Mouse (Mus musculus): Measurements from ENCODE around the gene Gm21190. TPM values are rescaled to one million over a fixed set of nuclear protein-coding genes. Genes with fewer than 3 reads are reported as not detected.
A peak's percentile ranks its signal among the peaks of the same experiment; 100 is the strongest.
"Not testable (repeated sequence)": the region's sequence is repeated elsewhere in the genome, so short reads cannot be mapped to it uniquely, and the experiment has no call there.

The Gm21190 gene
- polyA plus RNA-seq, 1 experiment from 2014 or later = not detected

GRCm38 (mm10) chr5:15522028-15522427 is 7.0 kb downstream of the Gm21190 start:
- not testable (repeated sequence) for H3K36me3 ChIP-seq (ENCODE audit: control insufficient read depth, insufficient read depth, low read length); ATAC-seq; H3K9me3 ChIP-seq (replicated peaks; ENCODE audit: control insufficient read depth, low read length, poor library complexity, severe bottlenecking); H3K4me1 ChIP-seq (ENCODE audit: control insufficient read depth, insufficient read depth, low read length); H3K27ac ChIP-seq (ENCODE audit: low read length); H3K27me3 ChIP-seq (ENCODE audit: control insufficient read depth, insufficient read depth, low read depth, low read length); H3K4me2 ChIP-seq (ENCODE audit: low read length); H3K9ac ChIP-seq (ENCODE audit: low read depth, low read length); H3K4me3 ChIP-seq (ENCODE audit: low read depth, low read length)
- WGBS = 26% methylated on average over 2 of the region's 2 CpGs

- H3K4me3 ChIP-seq (ENCODE audit: low read depth, low read length); H3K9me3 ChIP-seq (replicated peaks; ENCODE audit: control insufficient read depth, low read length, poor library complexity, severe bottlenecking); ATAC-seq; H3K4me1 ChIP-seq (ENCODE audit: control insufficient read depth, insufficient read depth, low read length); H3K9ac ChIP-seq (ENCODE audit: low read depth, low read length); H3K36me3 ChIP-seq (ENCODE audit: control insufficient read depth, insufficient read depth, low read length); H3K27ac ChIP-seq (ENCODE audit: low read length); H3K27me3 ChIP-seq (ENCODE audit: control insufficient read depth, insufficient read depth, low read depth, low read length); H3K4me2 ChIP-seq (ENCODE audit: low read length): not testable (repeated sequence)
- 25% methylated on average over 5 of the region's 5 CpGs for WGBS
Measured at GRCm38 (mm10) chr5:15520418-15520817, 8.6 kb downstream of the Gm21190 start.

GRCm38 (mm10) chr5:15517150-15517549 is 11.9 kb downstream of the Gm21190 start:
- ATAC-seq; H3K9ac ChIP-seq (ENCODE audit: low read depth, low read length); H3K4me2 ChIP-seq (ENCODE audit: low read length); H3K4me3 ChIP-seq (ENCODE audit: low read depth, low read length); H3K36me3 ChIP-seq (ENCODE audit: control insufficient read depth, insufficient read depth, low read length); H3K27me3 ChIP-seq (ENCODE audit: control insufficient read depth, insufficient read depth, low read depth, low read length); H3K4me1 ChIP-seq (ENCODE audit: control insufficient read depth, insufficient read depth, low read length); H3K27ac ChIP-seq (ENCODE audit: low read length); H3K9me3 ChIP-seq (replicated peaks; ENCODE audit: control insufficient read depth, low read length, poor library complexity, severe bottlenecking): not testable (repeated sequence)
- 77% methylated on average over 2 of the region's 2 CpGs for WGBS

- H3K9ac ChIP-seq (ENCODE audit: low read depth, low read length); H3K36me3 ChIP-seq (ENCODE audit: control insufficient read depth, insufficient read depth, low read length); H3K27me3 ChIP-seq (ENCODE audit: control insufficient read depth, insufficient read depth, low read depth, low read length); ATAC-seq; H3K4me2 ChIP-seq (ENCODE audit: low read length); H3K4me3 ChIP-seq (ENCODE audit: low read depth, low read length); H3K27ac ChIP-seq (ENCODE audit: low read length); H3K4me1 ChIP-seq (ENCODE audit: control insufficient read depth, insufficient read depth, low read length): not testable (repeated sequence)
- 63% methylated on average over 3 of the region's 3 CpGs for WGBS
- H3K9me3 ChIP-seq (replicated peaks; ENCODE audit: control insufficient read depth, low read length, poor library complexity, severe bottlenecking) = peaks cover 23% of the 10 kb centered on the region
Measured at GRCm38 (mm10) chr5:15512236-15512635, 16.8 kb downstream of the Gm21190 start.

GRCm38 (mm10) chr5:15509911-15510310 is 19.1 kb downstream of the Gm21190 start:
- H3K9me3 ChIP-seq (replicated peaks; ENCODE audit: control insufficient read depth, low read length, poor library complexity, severe bottlenecking) = peaks cover 23% of the 10 kb centered on the region
- not testable (repeated sequence) for H3K4me3 ChIP-seq (ENCODE audit: low read depth, low read length); H3K4me1 ChIP-seq (ENCODE audit: control insufficient read depth, insufficient read depth, low read length); H3K4me2 ChIP-seq (ENCODE audit: low read length); H3K36me3 ChIP-seq (ENCODE audit: control insufficient read depth, insufficient read depth, low read length); ATAC-seq; H3K27ac ChIP-seq (ENCODE audit: low read length); H3K9ac ChIP-seq (ENCODE audit: low read depth, low read length); H3K27me3 ChIP-seq (ENCODE audit: control insufficient read depth, insufficient read depth, low read depth, low read length)
- WGBS = 82% methylated on average over 1 of the region's 1 CpGs

- H3K9me3 ChIP-seq (replicated peaks; ENCODE audit: control insufficient read depth, low read length, poor library complexity, severe bottlenecking) = peaks cover 23% of the 10 kb centered on the region
- H3K27me3 ChIP-seq (ENCODE audit: control insufficient read depth, insufficient read depth, low read depth, low read length); ATAC-seq; H3K4me2 ChIP-seq (ENCODE audit: low read length); H3K9ac ChIP-seq (ENCODE audit: low read depth, low read length); H3K27ac ChIP-seq (ENCODE audit: low read length); H3K36me3 ChIP-seq (ENCODE audit: control insufficient read depth, insufficient read depth, low read length); H3K4me3 ChIP-seq (ENCODE audit: low read depth, low read length); H3K4me1 ChIP-seq (ENCODE audit: control insufficient read depth, insufficient read depth, low read length): not testable (repeated sequence)
- 69% methylated on average over 6 of the region's 6 CpGs for WGBS
Measured at GRCm38 (mm10) chr5:15508460-15509451, 20.3 kb downstream of the Gm21190 start.

GRCm38 (mm10) chr5:15507757-15508459 is 21.1 kb downstream of the Gm21190 start:
- ATAC-seq = peak; percentile 72
- H3K9me3 ChIP-seq (replicated peaks; ENCODE audit: control insufficient read depth, low read length, poor library complexity, severe bottlenecking) = peaks cover 23% of the 10 kb centered on the region

GRCm38 (mm10) chr5:15507309-15507619 is 21.8 kb downstream of the Gm21190 start:
- H3K4me1 ChIP-seq (ENCODE audit: control insufficient read depth, insufficient read depth, low read length) = no peaks in the 10 kb centered on the region
- no peak overlapping the region for H3K27ac ChIP-seq (ENCODE audit: low read length)
- H3K9me3 ChIP-seq (replicated peaks; ENCODE audit: control insufficient read depth, low read length, poor library complexity, severe bottlenecking) = peaks cover 21% of the 10 kb centered on the region
- ATAC-seq = peak; percentile 62
- H3K4me3 ChIP-seq (ENCODE audit: low read depth, low read length) = no peak overlapping the region
- no peaks in the 10 kb centered on the region for H3K27me3 ChIP-seq (ENCODE audit: control insufficient read depth, insufficient read depth, low read depth, low read length)
- no peak overlapping the region for H3K9ac ChIP-seq (ENCODE audit: low read depth, low read length)
- no peaks in the 10 kb centered on the region for H3K36me3 ChIP-seq (ENCODE audit: control insufficient read depth, insufficient read depth, low read length)
- H3K4me2 ChIP-seq (ENCODE audit: low read length) = no peak overlapping the region
- 72% methylated on average over 3 of the region's 3 CpGs for WGBS

More at GRCm38 (mm10) chr5:15507757-15508459, 21.1 kb downstream of the Gm21190 start:
- not testable (repeated sequence) for H3K27me3 ChIP-seq (ENCODE audit: control insufficient read depth, insufficient read depth, low read depth, low read length); H3K27ac ChIP-seq (ENCODE audit: low read length); H3K4me2 ChIP-seq (ENCODE audit: low read length); H3K36me3 ChIP-seq (ENCODE audit: control insufficient read depth, insufficient read depth, low read length); H3K4me1 ChIP-seq (ENCODE audit: control insufficient read depth, insufficient read depth, low read length); H3K4me3 ChIP-seq (ENCODE audit: low read depth, low read length); H3K9ac ChIP-seq (ENCODE audit: low read depth, low read length)
- 68% methylated on average over 6 of the region's 6 CpGs for WGBS

Data from midbrain, embryonic 16.5 days (tissue).